Mouse (Mus musculus) c-Kit-positive CD71-positive TER-119-negative erythroid progenitor cells, embryonic 14.5 days (primary cell): ENCODE measurements at regions not wholly inside any gene's neighbourhood (a gene's known extent, or its start where the extent isn't known, plus 50 kb on each side); places are given as distances from the start of the nearest gene placed in this dataset.

ENCODE experiments used
- DNase-seq: peaks from one replicate; pipeline ENCODE4 v3.0.0-alpha.2; 2013; ENCODE audit warnings: low read depth

- DNase-seq, result peak; percentile 15
Observed at GRCm38 (mm10) chr6:143751076-143752070, 584.4 kb downstream of the Etnk1 start.

GRCm38 (mm10) chr6:143757462-143757861 is 590.4 kb downstream of the Etnk1 start:
- no peak for DNase-seq

GRCm38 (mm10) chr6:143768115-143768514 is 601.1 kb downstream of the Etnk1 start:
- no peak for DNase-seq
